Mouse (Mus musculus): ENCODE measurements around the gene Skp1a. TPM values are rescaled to one million over a fixed set of nuclear protein-coding genes. Genes with fewer than 3 reads are reported as not detected.

Gene Skp1a
- polyA plus RNA-seq, 1 experiment from 2014 or later: 1,021 TPM

GRCm38 (mm10) chr11:52273183-52273941 is 41.6 kb downstream of the Skp1a start:
- no peak for ATAC-seq (ENCODE audit: low FRiP score, low read depth)
- Histone ChIP-seq H3K4me2 (replicated peaks) (no peak overlapping the region), H3K27ac (replicated peaks) (no peak overlapping the region), H3K9ac (replicated peaks) (no peak overlapping the region), H3K4me1 (0 out of 2 replicates have a peak, but pooled peaks cover 3% of the 10 kb centered on the region), H3K9me3 (no peaks in the 10 kb centered on the region), H3K36me3 (no peaks in the 10 kb centered on the region), H3K27me3 (no peaks in the 10 kb centered on the region), H3K4me3 (no peak overlapping the region)
- 84% methylated on average over 11 of the region's 11 CpGs for WGBS

GRCm38 (mm10) chr11:52273942-52274330 is 42.1 kb downstream of the Skp1a start:
- Histone ChIP-seq H3K9me3 (no peaks in the 10 kb centered on the region), H3K9ac (replicated peaks) (no peak overlapping the region), H3K27ac (replicated peaks) (no peak overlapping the region), H3K4me2 (replicated peaks) (no peak overlapping the region), H3K4me1 (0 out of 2 replicates have a peak, but pooled peaks cover 3% of the 10 kb centered on the region), H3K27me3 (no peaks in the 10 kb centered on the region), H3K36me3 (no peaks in the 10 kb centered on the region), H3K4me3 (no peak overlapping the region)
- ATAC-seq (ENCODE audit: low FRiP score, low read depth): no peak
- WGBS: 79% methylated on average over 4 of the region's 4 CpGs

- Histone ChIP-seq H3K9ac (replicated peaks) (no peak overlapping the region), H3K4me2 (replicated peaks) (no peak overlapping the region), H3K4me3 (no peak overlapping the region), H3K36me3 (no peaks in the 10 kb centered on the region), H3K27me3 (no peaks in the 10 kb centered on the region), H3K9me3 (no peaks in the 10 kb centered on the region), H3K27ac (replicated peaks) (no peak overlapping the region), H3K4me1 (0 out of 2 replicates have a peak, but pooled peaks cover 3% of the 10 kb centered on the region)
- ATAC-seq (ENCODE audit: low FRiP score, low read depth): no peak
- 89% methylated on average over 20 of the region's 20 CpGs for WGBS
Observed at GRCm38 (mm10) chr11:52274456-52275112, 42.8 kb downstream of the Skp1a start.

- 0 out of 2 replicates have a peak, but pooled peaks cover 3% of the 10 kb centered on the region for H3K4me1 ChIP-seq
- ATAC-seq (ENCODE audit: low FRiP score, low read depth): no peak
- no peaks in the 10 kb centered on the region for H3K36me3 ChIP-seq
- H3K9me3 ChIP-seq: no peaks in the 10 kb centered on the region
- H3K4me2 ChIP-seq (replicated peaks): no peak overlapping the region
- H3K27ac ChIP-seq (replicated peaks): no peak overlapping the region
- H3K4me3 ChIP-seq: no peak overlapping the region
- H3K27me3 ChIP-seq: peaks cover 2% of the 10 kb centered on the region; the same call in 1 of the 2 replicates
- 91% methylated on average over 8 of the region's 8 CpGs for WGBS
- no peak overlapping the region for H3K9ac ChIP-seq (replicated peaks)
Observed at GRCm38 (mm10) chr11:52275366-52275765, 43.6 kb downstream of the Skp1a start.

- no peaks in the 10 kb centered on the region for H3K36me3 ChIP-seq
- H3K4me2 ChIP-seq (replicated peaks): no peak overlapping the region
- ATAC-seq (ENCODE audit: low FRiP score, low read depth): no peak
- H3K4me1 ChIP-seq: 0 out of 2 replicates have a peak, but pooled peaks cover 3% of the 10 kb centered on the region
- H3K27me3 ChIP-seq: peaks cover 8% of the 10 kb centered on the region
- no peak overlapping the region for H3K27ac ChIP-seq (replicated peaks)
- H3K9ac ChIP-seq (replicated peaks): no peak overlapping the region
- WGBS: 75% methylated on average over 9 of the region's 9 CpGs
- no peaks in the 10 kb centered on the region for H3K9me3 ChIP-seq
- no peak overlapping the region for H3K4me3 ChIP-seq
Observed at GRCm38 (mm10) chr11:52275774-52276555, 44.2 kb downstream of the Skp1a start.

DNA sequence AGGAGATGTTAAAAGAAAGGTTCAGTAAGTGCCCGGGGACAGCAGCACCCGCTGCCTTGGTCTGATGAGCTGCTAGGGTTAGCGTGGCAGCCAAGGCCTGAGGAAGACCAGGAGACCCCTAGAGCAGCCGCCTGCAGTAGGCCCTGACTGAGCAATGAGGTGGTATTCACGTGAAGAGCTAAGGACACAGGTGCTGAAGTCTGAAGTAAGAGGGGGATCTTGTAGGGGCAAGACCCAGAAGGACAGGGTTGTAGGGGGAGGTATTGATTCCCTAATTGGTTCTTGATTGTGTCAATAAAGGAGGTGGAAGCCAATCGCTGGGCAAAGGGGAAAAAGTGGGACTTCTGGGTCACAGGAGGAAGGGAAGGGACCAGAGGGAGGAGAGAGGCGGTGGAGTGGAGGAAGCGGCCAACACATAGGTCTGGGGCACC is 45.2 kb downstream of the Skp1a start:
- no peaks in the 10 kb centered on the region for H3K9me3 ChIP-seq
- no peak overlapping the region for H3K27ac ChIP-seq (replicated peaks)
- no peaks in the 10 kb centered on the region for H3K36me3 ChIP-seq
- H3K9ac ChIP-seq (replicated peaks): no peak overlapping the region
- ATAC-seq (ENCODE audit: low FRiP score, low read depth): no peak
- H3K27me3 ChIP-seq: peaks cover 18% of the 10 kb centered on the region
- H3K4me2 ChIP-seq (replicated peaks): no peak overlapping the region
- 91% methylated on average over 8 of the region's 8 CpGs for whole genome bisulfite sequencing
- H3K4me1 ChIP-seq: no peaks in the 10 kb centered on the region
- no peak overlapping the region for H3K4me3 ChIP-seq

GRCm38 (mm10) chr11:52277433-52278150 is 45.8 kb downstream of the Skp1a start:
- WGBS: 92% methylated on average over 6 of the region's 6 CpGs
- H3K4me2 ChIP-seq (replicated peaks): no peak overlapping the region

DNA sequence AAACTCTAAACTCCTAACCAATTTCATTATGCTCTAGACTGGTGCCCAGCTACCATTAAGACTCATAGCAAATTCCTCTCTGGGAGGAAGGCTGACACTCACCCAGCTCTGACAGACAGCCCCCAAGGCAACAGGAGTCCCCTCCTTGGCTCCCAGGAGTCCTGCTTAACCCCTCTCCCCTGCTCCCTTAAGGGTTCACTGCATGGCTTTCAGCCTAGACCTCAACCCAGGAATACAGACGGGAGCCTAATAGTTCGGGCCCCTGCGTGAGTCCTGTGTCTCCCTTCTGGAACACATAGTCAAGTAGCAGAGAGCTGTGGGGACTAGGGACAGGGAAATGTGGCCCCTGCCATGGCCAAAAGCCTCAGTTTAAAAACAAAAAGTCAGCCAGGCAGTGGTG is 46.4 kb downstream of the Skp1a start:
- no peak overlapping the region for H3K9ac ChIP-seq (replicated peaks)
- no peak overlapping the region for H3K4me2 ChIP-seq (replicated peaks)
- no peaks in the 10 kb centered on the region for H3K36me3 ChIP-seq
- no peak for ATAC-seq (ENCODE audit: low FRiP score, low read depth)
- no peaks in the 10 kb centered on the region for H3K9me3 ChIP-seq
- H3K27me3 ChIP-seq: peaks cover 30% of the 10 kb centered on the region
- H3K4me3 ChIP-seq: no peak overlapping the region
- H3K4me1 ChIP-seq: peaks cover 6% of the 10 kb centered on the region; the same call in 1 of the 2 replicates
- no peak overlapping the region for H3K27ac ChIP-seq (replicated peaks)
- WGBS: 90% methylated on average over 3 of the region's 3 CpGs

More at GRCm38 (mm10) chr11:52277433-52278150, 45.8 kb downstream of the Skp1a start:
- H3K27ac ChIP-seq (replicated peaks): no peak overlapping the region
- H3K4me3 ChIP-seq: no peak overlapping the region
- H3K4me1 ChIP-seq: peaks cover 3% of the 10 kb centered on the region; the same call in 1 of the 2 replicates
- no peaks in the 10 kb centered on the region for H3K9me3 ChIP-seq
- peaks cover 25% of the 10 kb centered on the region for H3K27me3 ChIP-seq
- H3K36me3 ChIP-seq: no peaks in the 10 kb centered on the region
- H3K9ac ChIP-seq (replicated peaks): no peak overlapping the region
- ATAC-seq (ENCODE audit: low FRiP score, low read depth): no peak

GRCm38 (mm10) chr11:52278991-52279390 is 47.2 kb downstream of the Skp1a start:
- H3K27me3 ChIP-seq: peaks cover 39% of the 10 kb centered on the region
- H3K4me3 ChIP-seq: no peak overlapping the region
- H3K27ac ChIP-seq (replicated peaks): no peak overlapping the region
- ATAC-seq (ENCODE audit: low FRiP score, low read depth): no peak
- H3K9me3 ChIP-seq: no peaks in the 10 kb centered on the region
- H3K4me2 ChIP-seq (replicated peaks): no peak overlapping the region
- no peaks in the 10 kb centered on the region for H3K36me3 ChIP-seq
- 91% methylated on average over 6 of the region's 6 CpGs for WGBS
- H3K9ac ChIP-seq (replicated peaks): no peak overlapping the region
- H3K4me1 ChIP-seq: peaks cover 14% of the 10 kb centered on the region

GRCm38 (mm10) chr11:52279611-52280145 is 47.9 kb downstream of the Skp1a start:
- Histone ChIP-seq H3K27ac (replicated peaks) (no peak overlapping the region), H3K36me3 (no peaks in the 10 kb centered on the region), H3K9ac (replicated peaks) (no peak overlapping the region), H3K27me3 (peaks cover 45% of the 10 kb centered on the region), H3K4me3 (no peak overlapping the region), H3K4me2 (replicated peaks) (no peak overlapping the region), H3K4me1 (peaks cover 20% of the 10 kb centered on the region), H3K9me3 (no peaks in the 10 kb centered on the region)
- 95% methylated on average over 8 of the region's 8 CpGs for WGBS
- ATAC-seq (ENCODE audit: low FRiP score, low read depth): no peak
